Mouse (Mus musculus): ENCODE results near the gene Atp11a. TPM values are rescaled to one million over a fixed set of nuclear protein-coding genes. Genes with fewer than 3 reads are reported as not detected.

Gene Atp11a
- total and polyA plus RNA-seq, 3 experiments, result 0.12 to 0.27 (median 0.21) TPM

GRCm38 (mm10) chr8:12896494-12897373, 139.9 kb downstream of the Atp11a start:
- H3K79me2 ChIP-seq (replicated peaks; ENCODE audit: control insufficient read depth, extremely low read depth, insufficient read depth, poor library complexity, severe bottlenecking), result no peaks in the 10 kb centered on the region
- H3K27ac ChIP-seq (ENCODE audit: insufficient read depth, low read depth), result no peak overlapping the region
- peaks cover 96% of the 10 kb centered on the region for H3K27me3 ChIP-seq (replicated peaks)
- DNase-seq (ENCODE audit: extremely low read depth), result peak; percentile 6
- H3K4me1 ChIP-seq (ENCODE audit: control insufficient read depth in 1 of 2, insufficient read depth in 2 of 2), result 0 out of 4 replicates have a peak, but pooled peaks cover 0 to 3% of the 10 kb centered on the region in 2 experiments
- no peak overlapping the region for H3K4me2 ChIP-seq (ENCODE audit: insufficient read depth, low read depth, poor library complexity, severe bottlenecking)
- no peak for TF ChIP-seq USF2 (conservative IDR thresholded peaks at IDR 0.05; ENCODE audit: low read depth, low read length)
- TF ChIP-seq RAD21 (IDR thresholded peaks at IDR 0.05; ENCODE audit: low read depth, low read length), result peak; percentile 80
- TF ChIP-seq EP300 (IDR thresholded peaks at IDR 0.05; ENCODE audit: low read length), result no peak
- peak; percentile 85 for TF ChIP-seq ELF1 (IDR thresholded peaks at IDR 0.05; ENCODE audit: low read depth, low read length)
- peak; percentile 58 to 85 for TF ChIP-seq CTCF (conservative IDR thresholded peaks at IDR 0.05 in 1 of 2, IDR thresholded peaks at IDR 0.05 in 1 of 2; ENCODE audit: low read depth in 2 of 2, low read length in 2 of 2)
- TF ChIP-seq PAX5 (IDR thresholded peaks at IDR 0.05; ENCODE audit: low read length), result no peak
- TF ChIP-seq SMC3 (IDR thresholded peaks at IDR 0.05; ENCODE audit: low read depth, low read length), result peak; percentile 68
- no peak for TF ChIP-seq RCOR1 (conservative IDR thresholded peaks at IDR 0.05; ENCODE audit: low read depth, low read length)
- no peak for TF ChIP-seq UBTF (IDR thresholded peaks at IDR 0.05; ENCODE audit: low read depth, low read length)
- no peaks in the 10 kb centered on the region for H3K36me3 ChIP-seq (replicated peaks in 1 of 2; ENCODE audit: control insufficient read depth in 1 of 2, insufficient read depth in 1 of 2, low read length in 1 of 2)
- dilution Hi-C loops (cut with MboI; ENCODE audit: extremely low pct_ligation_motif_present, extremely low pct_unique_long_range_greater_than_20kb, low sequenced_read_pairs) (no loop called here), in situ Hi-C loops (cut with MboI; ENCODE audit: low pct_ligation_motif_present, low pct_unique_long_range_greater_than_20kb, low sequenced_read_pairs) (no loop called here)
- H3K4me3 ChIP-seq (replicated peaks in 1 of 3; ENCODE audit: low read depth in 2 of 3, low read length in 2 of 3, poor library complexity in 1 of 3), result no peak overlapping the region
- H3K9ac ChIP-seq (ENCODE audit: insufficient read depth, low read depth), result no peak overlapping the region
- no peaks in the 10 kb centered on the region for H3K9me3 ChIP-seq (replicated peaks; ENCODE audit: low read length)

- Histone ChIP-seq H3K4me1 (ENCODE audit: control insufficient read depth in 1 of 2, insufficient read depth in 2 of 2) (0 out of 4 replicates have a peak, but pooled peaks cover 0 to 3% of the 10 kb centered on the region in 2 experiments), H3K36me3 (replicated peaks in 1 of 2; ENCODE audit: control insufficient read depth in 1 of 2, insufficient read depth in 1 of 2, low read length in 1 of 2) (no peaks in the 10 kb centered on the region), H3K9ac (ENCODE audit: insufficient read depth, low read depth) (no peak overlapping the region), H3K9me3 (replicated peaks; ENCODE audit: low read length) (no peaks in the 10 kb centered on the region), H3K4me3 (replicated peaks in 1 of 3; ENCODE audit: low read depth in 2 of 3, low read length in 2 of 3, poor library complexity in 1 of 3) (no peak overlapping the region), H3K79me2 (replicated peaks; ENCODE audit: control insufficient read depth, extremely low read depth, insufficient read depth, poor library complexity, severe bottlenecking) (no peaks in the 10 kb centered on the region), H3K27ac (ENCODE audit: insufficient read depth, low read depth) (no peak overlapping the region), H3K27me3 (replicated peaks) (peaks cover 96% of the 10 kb centered on the region), H3K4me2 (ENCODE audit: insufficient read depth, low read depth, poor library complexity, severe bottlenecking) (no peak overlapping the region)
- dilution Hi-C loops (cut with MboI; ENCODE audit: extremely low pct_ligation_motif_present, extremely low pct_unique_long_range_greater_than_20kb, low sequenced_read_pairs) (no loop called here), in situ Hi-C loops (cut with MboI; ENCODE audit: low pct_ligation_motif_present, low pct_unique_long_range_greater_than_20kb, low sequenced_read_pairs) (no loop called here)
- TF ChIP-seq ZNF384 (IDR thresholded peaks at IDR 0.05; ENCODE audit: low read depth, low read length) (no peak), POLR2A (IDR thresholded peaks at IDR 0.05; ENCODE audit: low read depth, low read length) (no peak), USF1 (IDR thresholded peaks at IDR 0.05; ENCODE audit: low read depth, low read length) (no peak), UBTF (IDR thresholded peaks at IDR 0.05; ENCODE audit: low read depth, low read length) (no peak), POLR2AphosphoS2 (IDR thresholded peaks at IDR 0.05; ENCODE audit: low read depth, low read length) (no peak), RAD21 (IDR thresholded peaks at IDR 0.05; ENCODE audit: low read depth, low read length) (no peak), ZKSCAN1 (IDR thresholded peaks at IDR 0.05; ENCODE audit: borderline replicate concordance, low read depth, low read length) (no peak), ETS1 (conservative IDR thresholded peaks at IDR 0.05; ENCODE audit: low read depth, low read length) (no peak), MAZ (IDR thresholded peaks at IDR 0.05; ENCODE audit: low read depth, low read length) (no peak), E2F4 (IDR thresholded peaks at IDR 0.05; ENCODE audit: insufficient replicate concordance, low read depth, low read length) (no peak), MAFK (IDR thresholded peaks at IDR 0.05; ENCODE audit: insufficient replicate concordance, low read length) (no peak), MXI1 (IDR thresholded peaks at IDR 0.05; ENCODE audit: low read depth, low read length) (no peak), MAX (IDR thresholded peaks at IDR 0.05; ENCODE audit: low read length) (no peak), MYC (IDR thresholded peaks at IDR 0.05; ENCODE audit: low read depth, low read length) (no peak), ZC3H11A (IDR thresholded peaks at IDR 0.05; ENCODE audit: low read depth, low read length) (no peak), IRF4 (IDR thresholded peaks at IDR 0.05; ENCODE audit: low read depth, low read length) (no peak), HCFC1 (IDR thresholded peaks at IDR 0.05; ENCODE audit: low read depth, low read length) (no peak), CHD1 (IDR thresholded peaks at IDR 0.05; ENCODE audit: low read depth, low read length) (no peak), TBP (conservative IDR thresholded peaks at IDR 0.05; ENCODE audit: low read depth, low read length) (no peak), USF2 (conservative IDR thresholded peaks at IDR 0.05; ENCODE audit: low read depth, low read length) (no peak)
- DNase-seq (ENCODE audit: extremely low read depth), result no peak
Measured at GRCm38 (mm10) chr8:12897815-12898214, 141.0 kb downstream of the Atp11a start.
